Mouse (Mus musculus): ENCODE measurements around the gene Fars2. TPM values are rescaled to one million over a fixed set of nuclear protein-coding genes. Genes with fewer than 3 reads are reported as not detected.

Fars2 gene
- polyA plus RNA-seq, 1 experiment from 2014 or later: 43.7 TPM

GRCm38 (mm10) chr13:36503991-36504390, 386.8 kb downstream of the Fars2 start:
- no peak for DNase-seq (ENCODE audit: low spot score)

GRCm38 (mm10) chr13:36505730-36506129, 388.5 kb downstream of the Fars2 start:
- DNase-seq (ENCODE audit: low spot score): no peak

GRCm38 (mm10) chr13:36506315-36506714, 389.1 kb downstream of the Fars2 start:
- no peak for DNase-seq (ENCODE audit: low spot score)

- no peak for DNase-seq (ENCODE audit: low spot score)
Measured at GRCm38 (mm10) chr13:36510161-36510560, 392.9 kb downstream of the Fars2 start.

GRCm38 (mm10) chr13:36513126-36513525, 395.9 kb downstream of the Fars2 start:
- no peak for DNase-seq (ENCODE audit: low spot score)

GRCm38 (mm10) chr13:36518144-36518571, 400.9 kb downstream of the Fars2 start:
- no peak for DNase-seq (ENCODE audit: low spot score)

GRCm38 (mm10) chr13:36527761-36528160, 410.5 kb downstream of the Fars2 start:
- no peak for DNase-seq (ENCODE audit: low spot score)

GRCm38 (mm10) chr13:36528223-36528895, 411.1 kb downstream of the Fars2 start:
- no peak for DNase-seq (ENCODE audit: low spot score)

GRCm38 (mm10) chr13:36529467-36530039, 412.3 kb downstream of the Fars2 start:
- no peak for DNase-seq (ENCODE audit: low spot score)

- no peak for DNase-seq (ENCODE audit: low spot score)
Measured at GRCm38 (mm10) chr13:36530852-36531251, 413.6 kb downstream of the Fars2 start.

- DNase-seq (ENCODE audit: low spot score): no peak
Measured at GRCm38 (mm10) chr13:36531893-36532292, 414.7 kb downstream of the Fars2 start.

GRCm38 (mm10) chr13:36533071-36533470, 415.9 kb downstream of the Fars2 start:
- no peak for DNase-seq (ENCODE audit: low spot score)

- DNase-seq (ENCODE audit: low spot score): no peak
Measured at GRCm38 (mm10) chr13:36533518-36533917, 416.3 kb downstream of the Fars2 start.

GRCm38 (mm10) chr13:36533966-36534540, 416.8 kb downstream of the Fars2 start:
- no peak for DNase-seq (ENCODE audit: low spot score)

GRCm38 (mm10) chr13:36537580-36537979, 420.4 kb downstream of the Fars2 start:
- no peak for DNase-seq (ENCODE audit: low spot score)

- DNase-seq (ENCODE audit: low spot score): no peak
Measured at GRCm38 (mm10) chr13:36538385-36538784, 421.2 kb downstream of the Fars2 start.

- DNase-seq (ENCODE audit: low spot score): no peak
Measured at GRCm38 (mm10) chr13:36540231-36540630, 423.0 kb downstream of the Fars2 start.

- no peak for DNase-seq (ENCODE audit: low spot score)
Measured at GRCm38 (mm10) chr13:36541287-36541780, 424.1 kb downstream of the Fars2 start.

GRCm38 (mm10) chr13:36550694-36551093, 433.5 kb downstream of the Fars2 start:
- no peak for DNase-seq (ENCODE audit: low spot score)

GRCm38 (mm10) chr13:36552522-36553246, 435.5 kb downstream of the Fars2 start:
- no peak for DNase-seq (ENCODE audit: low spot score)

- no peak for DNase-seq (ENCODE audit: low spot score)
Measured at GRCm38 (mm10) chr13:36553247-36553642, 436.0 kb downstream of the Fars2 start.

- DNase-seq (ENCODE audit: low spot score): no peak
Measured at GRCm38 (mm10) chr13:36554743-36555142, 437.5 kb downstream of the Fars2 start.

Measured in thymus, postnatal 0 days (tissue).